Mouse (Mus musculus): Measurements from ENCODE around the gene Lhfp. TPM values are rescaled to one million over a fixed set of nuclear protein-coding genes. Genes with fewer than 3 reads are reported as not detected.
A peak's percentile ranks its signal among the peaks of the same experiment; 100 is the strongest.

The Lhfp gene
- total and polyA plus RNA-seq, 3 experiments = 51.4 to 79.4 (median 53.5) TPM

- intact Hi-C loops (cut with DNase I) = loop anchor here (5.0 kb wide), 3 partner anchors 56 to 124 kb away; partner anchors contain the start of gene Lhfp
- H3K27me3 ChIP-seq (ENCODE audit: control insufficient read depth, insufficient read depth, low read length) = no peaks in the 10 kb centered on the region
- TF ChIP-seq EP300 (IDR thresholded peaks at IDR 0.05; ENCODE audit: insufficient read depth, low read depth, low read length) = 0 out of 2 replicates have a peak, but pooled peaks have one; percentile 41
- TF ChIP-seq POLR2A (IDR thresholded peaks at IDR 0.05; ENCODE audit: insufficient read depth, low read depth, low read length) = no peak
- WGBS = 35% methylated on average over 8 of the region's 8 CpGs
- no peaks in the 10 kb centered on the region for H3K79me2 ChIP-seq (replicated peaks; ENCODE audit: control insufficient read depth, insufficient read depth, low read length)
- no peak overlapping the region for H3K9ac ChIP-seq (ENCODE audit: low read depth, low read length)
- no peak overlapping the region for H3K4me3 ChIP-seq
- peaks cover 8% of the 10 kb centered on the region for H3K4me1 ChIP-seq (ENCODE audit: control insufficient read depth, insufficient read depth, low read length)
- peak; percentile 33 to 70 for DNase-seq
- H3K36me3 ChIP-seq (ENCODE audit: control insufficient read depth, insufficient read depth, low read length) = no peaks in the 10 kb centered on the region
- H3K27ac ChIP-seq = peak overlapping the region; percentile 75
Observed at GRCm38 (mm10) chr3:53166001-53166400, 124.7 kb downstream of the Lhfp start.

- no peaks in the 10 kb centered on the region for H3K79me2 ChIP-seq (replicated peaks; ENCODE audit: control insufficient read depth, insufficient read depth, low read length)
- 70% methylated on average over 3 of the region's 3 CpGs for WGBS
- no peaks in the 10 kb centered on the region for H3K36me3 ChIP-seq (ENCODE audit: control insufficient read depth, insufficient read depth, low read length)
- DNase-seq = peak in 1 of 2 experiments; percentile 29
- no peaks in the 10 kb centered on the region for H3K27me3 ChIP-seq (ENCODE audit: control insufficient read depth, insufficient read depth, low read length)
- H3K4me3 ChIP-seq = no peak overlapping the region
- peaks cover 8% of the 10 kb centered on the region for H3K4me1 ChIP-seq (ENCODE audit: control insufficient read depth, insufficient read depth, low read length)
- intact Hi-C loops (cut with DNase I) = loop anchor here (5.0 kb wide), 3 partner anchors 53 to 127 kb away; partner anchors contain the start of gene Lhfp
- TF ChIP-seq CTCF (IDR thresholded peaks at IDR 0.05) (no peak), POLR2A (IDR thresholded peaks at IDR 0.05; ENCODE audit: insufficient read depth, low read depth, low read length) (no peak), EP300 (IDR thresholded peaks at IDR 0.05; ENCODE audit: insufficient read depth, low read depth, low read length) (no peak)
- H3K9ac ChIP-seq (ENCODE audit: low read depth, low read length) = no peak overlapping the region
- H3K27ac ChIP-seq = no peak overlapping the region; the same call in 1 of the 2 replicates
Observed at GRCm38 (mm10) chr3:53169486-53169885, 128.2 kb downstream of the Lhfp start.

- 75% methylated on average over 10 of the region's 10 CpGs for WGBS
- H3K4me1 ChIP-seq (ENCODE audit: control insufficient read depth, insufficient read depth, low read length) = peaks cover 4% of the 10 kb centered on the region
- TF ChIP-seq CTCF (IDR thresholded peaks at IDR 0.05) (no peak), EP300 (IDR thresholded peaks at IDR 0.05; ENCODE audit: insufficient read depth, low read depth, low read length) (no peak), POLR2A (IDR thresholded peaks at IDR 0.05; ENCODE audit: insufficient read depth, low read depth, low read length) (no peak)
- no peak overlapping the region for H3K9ac ChIP-seq (ENCODE audit: low read depth, low read length)
- H3K4me3 ChIP-seq = no peak overlapping the region
- H3K27me3 ChIP-seq (ENCODE audit: control insufficient read depth, insufficient read depth, low read length) = no peaks in the 10 kb centered on the region
- DNase-seq = no peak
- H3K36me3 ChIP-seq (ENCODE audit: control insufficient read depth, insufficient read depth, low read length) = no peaks in the 10 kb centered on the region
- H3K27ac ChIP-seq = no peak overlapping the region; the same call in 1 of the 2 replicates
- intact Hi-C loops (cut with DNase I) = no loop called here
- no peaks in the 10 kb centered on the region for H3K79me2 ChIP-seq (replicated peaks; ENCODE audit: control insufficient read depth, insufficient read depth, low read length)
Observed at GRCm38 (mm10) chr3:53173310-53174063, 132.2 kb downstream of the Lhfp start.

GRCm38 (mm10) chr3:53179936-53180335 is 138.6 kb downstream of the Lhfp start:
- H3K4me1 ChIP-seq (ENCODE audit: control insufficient read depth, insufficient read depth, low read length) = no peaks in the 10 kb centered on the region
- H3K9ac ChIP-seq (ENCODE audit: low read depth, low read length) = no peak overlapping the region
- TF ChIP-seq POLR2A (IDR thresholded peaks at IDR 0.05; ENCODE audit: insufficient read depth, low read depth, low read length) (no peak), CTCF (IDR thresholded peaks at IDR 0.05) (no peak), EP300 (IDR thresholded peaks at IDR 0.05; ENCODE audit: insufficient read depth, low read depth, low read length) (no peak)
- no peak overlapping the region for H3K4me3 ChIP-seq
- H3K36me3 ChIP-seq (ENCODE audit: control insufficient read depth, insufficient read depth, low read length) = no peaks in the 10 kb centered on the region; the same call in 1 of the 2 replicates
- H3K27ac ChIP-seq = no peak overlapping the region
- H3K79me2 ChIP-seq (replicated peaks; ENCODE audit: control insufficient read depth, insufficient read depth, low read length) = no peaks in the 10 kb centered on the region; the same call in 1 of the 2 replicates
- intact Hi-C loops (cut with DNase I) = no loop called here
- DNase-seq = no peak
- 93% methylated on average over 6 of the region's 6 CpGs for WGBS
- no peaks in the 10 kb centered on the region for H3K27me3 ChIP-seq (ENCODE audit: control insufficient read depth, insufficient read depth, low read length)

GRCm38 (mm10) chr3:53185439-53185838 is 144.1 kb downstream of the Lhfp start:
- no peaks in the 10 kb centered on the region for H3K27me3 ChIP-seq (ENCODE audit: control insufficient read depth, insufficient read depth, low read length)
- DNase-seq = no peak
- no peaks in the 10 kb centered on the region; the same call in 1 of the 2 replicates for H3K36me3 ChIP-seq (ENCODE audit: control insufficient read depth, insufficient read depth, low read length)
- H3K4me1 ChIP-seq (ENCODE audit: control insufficient read depth, insufficient read depth, low read length) = no peaks in the 10 kb centered on the region
- TF ChIP-seq POLR2A (IDR thresholded peaks at IDR 0.05; ENCODE audit: insufficient read depth, low read depth, low read length) (no peak), CTCF (IDR thresholded peaks at IDR 0.05) (no peak), EP300 (IDR thresholded peaks at IDR 0.05; ENCODE audit: insufficient read depth, low read depth, low read length) (no peak)
- H3K27ac ChIP-seq = no peak overlapping the region
- H3K4me3 ChIP-seq = no peak overlapping the region
- intact Hi-C loops (cut with DNase I) = no loop called here
- H3K79me2 ChIP-seq (replicated peaks; ENCODE audit: control insufficient read depth, insufficient read depth, low read length) = no peaks in the 10 kb centered on the region; the same call in 1 of the 2 replicates
- H3K9ac ChIP-seq (ENCODE audit: low read depth, low read length) = no peak overlapping the region
- WGBS = 94% methylated on average over 2 of the region's 2 CpGs

GRCm38 (mm10) chr3:53193441-53193840 is 152.1 kb downstream of the Lhfp start:
- no peaks in the 10 kb centered on the region for H3K36me3 ChIP-seq (ENCODE audit: control insufficient read depth, insufficient read depth, low read length)
- H3K4me3 ChIP-seq = no peak overlapping the region
- intact Hi-C loops (cut with DNase I) = no loop called here
- H3K27me3 ChIP-seq (ENCODE audit: control insufficient read depth, insufficient read depth, low read length) = no peaks in the 10 kb centered on the region
- no peak for TF ChIP-seq CTCF (IDR thresholded peaks at IDR 0.05)
- no peak for TF ChIP-seq EP300 (IDR thresholded peaks at IDR 0.05; ENCODE audit: insufficient read depth, low read depth, low read length)
- TF ChIP-seq POLR2A (IDR thresholded peaks at IDR 0.05; ENCODE audit: insufficient read depth, low read depth, low read length) = no peak
- no peaks in the 10 kb centered on the region for H3K4me1 ChIP-seq (ENCODE audit: control insufficient read depth, insufficient read depth, low read length)
- 80% methylated on average over 4 of the region's 4 CpGs for WGBS
- no peak overlapping the region for H3K27ac ChIP-seq
- DNase-seq = no peak
- no peak overlapping the region for H3K9ac ChIP-seq (ENCODE audit: low read depth, low read length)
- no peaks in the 10 kb centered on the region for H3K79me2 ChIP-seq (replicated peaks; ENCODE audit: control insufficient read depth, insufficient read depth, low read length)
